Mouse (Mus musculus): ENCODE data around the gene Olfr569. TPM values are rescaled to one million over a fixed set of nuclear protein-coding genes. Genes with fewer than 3 reads are reported as not detected.

Olfr569 gene
- polyA plus RNA-seq, 1 experiment from 2014 or later = not detected

DNA sequence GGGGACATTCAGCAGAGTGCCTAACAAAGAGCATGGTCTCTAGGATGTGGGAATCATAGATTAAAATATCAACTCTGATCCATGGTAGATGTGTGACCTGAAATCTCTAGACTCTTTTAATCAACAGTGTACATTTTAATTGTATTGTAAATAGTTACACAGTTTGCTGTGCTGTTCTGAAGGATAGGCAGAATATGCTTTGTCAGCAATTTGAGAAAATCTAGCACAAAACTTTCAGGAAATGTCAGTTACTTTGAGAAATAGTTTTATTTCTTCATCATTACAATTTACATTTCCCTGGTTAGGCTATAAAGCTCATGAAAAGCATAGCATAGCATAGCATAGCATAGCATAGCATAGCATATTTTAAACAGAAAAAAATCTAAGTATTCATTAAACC is 34.9 kb downstream of the Olfr569 start:
- no peaks in the 10 kb centered on the region for H3K36me3 ChIP-seq (ENCODE audit: control insufficient read depth, insufficient read depth)

More for the DNA sequence above, 34.9 kb downstream of the Olfr569 start:
- no peaks in the 10 kb centered on the region for H3K27me3 ChIP-seq (ENCODE audit: control insufficient read depth, insufficient read depth, low read length)
- ATAC-seq (replicated peaks; ENCODE audit: extremely low read depth, insufficient read depth, low FRiP score) = no peak
- H3K9me3 ChIP-seq (replicated peaks; ENCODE audit: control insufficient read depth, low read length) = no peaks in the 10 kb centered on the region
- no peak overlapping the region for H3K4me2 ChIP-seq (ENCODE audit: low read depth, low read length)
- no peak overlapping the region for H3K27ac ChIP-seq (ENCODE audit: low read length)
- H3K4me1 ChIP-seq (ENCODE audit: control insufficient read depth, insufficient read depth, low read length) = no peaks in the 10 kb centered on the region
- no peak overlapping the region for H3K9ac ChIP-seq (ENCODE audit: low read length)
- H3K4me3 ChIP-seq (ENCODE audit: low read length) = no peak overlapping the region

Other genes starting within 250 kb of the Olfr569 start
- not detected in 2 replicates for gene Olfr555, start 232.1 kb downstream of the Olfr569 start, polyA plus RNA-seq (2015; fragmentation: Nextera tagmentation; extraction: Ambion mirVana)
- gene Olfr556, start 226.0 kb downstream of the Olfr569 start, polyA plus RNA-seq (2015; fragmentation: Nextera tagmentation; extraction: Ambion mirVana) = not detected in 2 replicates
- gene Trim68, start 203.6 kb downstream of the Olfr569 start, polyA plus RNA-seq (2015; fragmentation: Nextera tagmentation; extraction: Ambion mirVana) = 12.3 and 12.4 TPM in 2 replicates
- not detected in 2 replicates for gene Olfr557, start 195.0 kb downstream of the Olfr569 start, polyA plus RNA-seq (2015; fragmentation: Nextera tagmentation; extraction: Ambion mirVana)
- gene Olfr558, start 188.7 kb downstream of the Olfr569 start, polyA plus RNA-seq (2015; fragmentation: Nextera tagmentation; extraction: Ambion mirVana) = 1.3 and 1.5 TPM in 2 replicates
- not detected in 2 replicates for gene Olfr33, start 171.8 kb downstream of the Olfr569 start, polyA plus RNA-seq (2015; fragmentation: Nextera tagmentation; extraction: Ambion mirVana)
- not detected in 2 replicates for gene Olfr559, start 163.4 kb downstream of the Olfr569 start, polyA plus RNA-seq (2015; fragmentation: Nextera tagmentation; extraction: Ambion mirVana)
- 0.07 TPM in 1 of 2 replicates, not detected in the other for gene Olfr560, start 131.5 kb downstream of the Olfr569 start, polyA plus RNA-seq (2015; fragmentation: Nextera tagmentation; extraction: Ambion mirVana)
- gene Olfr78, start 131.4 kb downstream of the Olfr569 start, polyA plus RNA-seq (2015; fragmentation: Nextera tagmentation; extraction: Ambion mirVana) = 0.14 and 0.39 TPM in 2 replicates
- gene Olfr561, start 119.7 kb downstream of the Olfr569 start, polyA plus RNA-seq (2015; fragmentation: Nextera tagmentation; extraction: Ambion mirVana) = not detected in 2 replicates
- gene Olfr564, start 87.4 kb downstream of the Olfr569 start, polyA plus RNA-seq (2015; fragmentation: Nextera tagmentation; extraction: Ambion mirVana) = not detected in 2 replicates
- not detected in 2 replicates for gene Olfr566, start 32.1 kb downstream of the Olfr569 start, polyA plus RNA-seq (2015; fragmentation: Nextera tagmentation; extraction: Ambion mirVana)
- gene Olfr568, start 13.8 kb downstream of the Olfr569 start, polyA plus RNA-seq (2015; fragmentation: Nextera tagmentation; extraction: Ambion mirVana) = not detected in 2 replicates
- gene Olfr570, start 3.7 kb upstream of the Olfr569 start, polyA plus RNA-seq (2015; fragmentation: Nextera tagmentation; extraction: Ambion mirVana) = not detected in 2 replicates
- not detected in 2 replicates for gene Olfr571, start 26.7 kb upstream of the Olfr569 start, polyA plus RNA-seq (2015; fragmentation: Nextera tagmentation; extraction: Ambion mirVana)
- not detected in 2 replicates for gene Olfr572, start 33.5 kb upstream of the Olfr569 start, polyA plus RNA-seq (2015; fragmentation: Nextera tagmentation; extraction: Ambion mirVana)
- not detected in 2 replicates for gene Olfr573-ps1, start 51.7 kb upstream of the Olfr569 start, polyA plus RNA-seq (2015; fragmentation: Nextera tagmentation; extraction: Ambion mirVana)
- gene Olfr574, start 57.6 kb upstream of the Olfr569 start, polyA plus RNA-seq (2015; fragmentation: Nextera tagmentation; extraction: Ambion mirVana) = not detected in 2 replicates
- gene Olfr575, start 67.9 kb upstream of the Olfr569 start, polyA plus RNA-seq (2015; fragmentation: Nextera tagmentation; extraction: Ambion mirVana) = not detected in 2 replicates
- gene Olfr576, start 71.8 kb upstream of the Olfr569 start, polyA plus RNA-seq (2015; fragmentation: Nextera tagmentation; extraction: Ambion mirVana) = not detected in 2 replicates
- gene Olfr577, start 85.1 kb upstream of the Olfr569 start, polyA plus RNA-seq (2015; fragmentation: Nextera tagmentation; extraction: Ambion mirVana) = not detected in 2 replicates
- not detected in 2 replicates for gene Olfr578, start 98.4 kb upstream of the Olfr569 start, polyA plus RNA-seq (2015; fragmentation: Nextera tagmentation; extraction: Ambion mirVana)
- not detected in 2 replicates for gene Olfr582, start 147.1 kb upstream of the Olfr569 start, polyA plus RNA-seq (2015; fragmentation: Nextera tagmentation; extraction: Ambion mirVana)
- gene Olfr583, start 160.4 kb upstream of the Olfr569 start, polyA plus RNA-seq (2015; fragmentation: Nextera tagmentation; extraction: Ambion mirVana) = not detected in 2 replicates
- gene Olfr584, start 191.0 kb upstream of the Olfr569 start, polyA plus RNA-seq (2015; fragmentation: Nextera tagmentation; extraction: Ambion mirVana) = not detected in 2 replicates
- not detected in 2 replicates for gene Olfr585, start 206.8 kb upstream of the Olfr569 start, polyA plus RNA-seq (2015; fragmentation: Nextera tagmentation; extraction: Ambion mirVana)
- not detected in 2 replicates for gene Olfr586, start 234.8 kb upstream of the Olfr569 start, polyA plus RNA-seq (2015; fragmentation: Nextera tagmentation; extraction: Ambion mirVana)
- not detected in 2 replicates for gene Olfr588-ps1, start 250.0 kb upstream of the Olfr569 start, polyA plus RNA-seq (2015; fragmentation: Nextera tagmentation; extraction: Ambion mirVana)